Comparison of ENCODE assay signal across 8 mouse cellular contexts in the genomic region with DNA sequence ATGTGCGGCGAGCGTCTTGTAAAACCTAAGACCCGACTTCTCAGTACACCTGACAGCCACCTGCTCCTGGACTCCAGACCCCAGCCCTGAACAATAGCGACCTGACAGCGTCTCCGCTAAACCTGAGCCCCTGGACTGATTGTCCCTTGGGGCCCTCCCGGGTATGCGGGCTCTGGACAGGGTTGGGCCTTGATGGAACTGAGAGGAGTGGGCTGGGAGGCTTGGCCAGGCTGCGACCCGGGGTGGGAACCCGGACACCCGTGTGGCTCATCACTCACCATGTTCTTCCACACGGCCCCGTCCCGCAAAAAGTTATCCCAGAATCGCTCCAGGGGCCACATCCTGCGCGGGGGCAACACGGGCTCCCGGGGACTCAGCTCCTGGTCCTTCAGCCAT. TPM values are rescaled to one million over a fixed set of nuclear protein-coding genes. Genes with fewer than 3 reads are reported as not detected.
DNase-seq lines count a peak whose midpoint lies in the region; ATAC-seq lines count a peak whose summit lies in the region.

No protein-coding gene starts in this region.

- peak overlapping the region; percentile 95 for H3K9ac ChIP-seq in kidney, embryonic 15.5 days
- peak overlapping the region; percentile 87 for H3K9ac ChIP-seq in forebrain, embryonic 16.5 days (replicated peaks; ENCODE audit: low read depth, low read length)

- WGBS in kidney, embryonic 15.5 days, result under 1% methylated on average over 21 of the region's 21 CpGs
- WGBS in forebrain, embryonic 16.5 days, result under 1% methylated on average over 21 of the region's 21 CpGs
- WGBS in macrophage (ENCODE audit: missing documents), result 3% methylated on average over 10 of the region's 21 CpGs

- intact Hi-C loops in gastrocnemius, postnatal 36 days (cut with DNase I), result loop anchor here (2.0 to 5.0 kb wide), 2 partner anchors 38 to 137 kb away; a partner anchor contains a TSS

- peak overlapping the region; percentile 96 for H3K4me3 ChIP-seq in kidney, embryonic 15.5 days (replicated peaks)
- H3K4me3 ChIP-seq in forebrain, embryonic 16.5 days (replicated peaks; ENCODE audit: low read length), result peak overlapping the region; percentile 89
- H3K4me3 ChIP-seq in macrophage (ENCODE audit: inconsistent target), result peak overlapping the region; percentile 95

- no peaks in the 10 kb centered on the region for H3K9me3 ChIP-seq in kidney, embryonic 15.5 days (replicated peaks)
- H3K9me3 ChIP-seq in forebrain, embryonic 16.5 days (ENCODE audit: control insufficient read depth, low read length), result no peaks in the 10 kb centered on the region

- peak overlapping the region; percentile 95 for H3K27ac ChIP-seq in kidney, embryonic 15.5 days
- H3K27ac ChIP-seq in forebrain, embryonic 16.5 days (ENCODE audit: low read length), result no peak overlapping the region
- H3K27ac ChIP-seq in macrophage, result peak overlapping the region; percentile 15; the same call in 1 of the 2 replicates

- peak overlapping the region; percentile 74 for H3K4me2 ChIP-seq in kidney, embryonic 15.5 days
- H3K4me2 ChIP-seq in forebrain, embryonic 16.5 days (ENCODE audit: low read length), result peak overlapping the region; percentile 99

- H3K36me3 ChIP-seq in kidney, embryonic 15.5 days, result peaks cover 25% of the 10 kb centered on the region
- H3K36me3 ChIP-seq in forebrain, embryonic 16.5 days (ENCODE audit: control insufficient read depth, insufficient read depth), result no peaks in the 10 kb centered on the region; the same call in 1 of the 2 replicates
- H3K36me3 ChIP-seq in macrophage (ENCODE audit: inconsistent target), result 0 out of 2 replicates have a peak, but pooled peaks cover 8% of the 10 kb centered on the region

- no peak for DNase-seq in kidney, adult 18-20 months
- DNase-seq in Muller cell, postnatal 12 days (ENCODE audit: inconsistent ontology term), result no peak
- DNase-seq in layer of hippocampus, postnatal 10 days (ENCODE audit: low spot score in 2 of 2), result no peak
- DNase-seq in gastrocnemius, postnatal 36 days, result no peak

- H3K27me3 ChIP-seq in kidney, embryonic 15.5 days, result no peaks in the 10 kb centered on the region
- no peaks in the 10 kb centered on the region for H3K27me3 ChIP-seq in forebrain, embryonic 16.5 days (replicated peaks; ENCODE audit: control insufficient read depth, insufficient read depth, low read length)

- H3K4me1 ChIP-seq in kidney, embryonic 15.5 days, result peaks cover 11% of the 10 kb centered on the region
- peaks cover 13% of the 10 kb centered on the region for H3K4me1 ChIP-seq in forebrain, embryonic 16.5 days (replicated peaks; ENCODE audit: control insufficient read depth, insufficient read depth, low read length)

- ATAC-seq in kidney, embryonic 15.5 days (replicated peaks; ENCODE audit: low FRiP score), result peak; percentile 81
- peak; percentile 28 for ATAC-seq in activated CD4-positive, CD25-positive, alpha-beta regulatory T cell, adult 4 months
- peak; percentile 74 for ATAC-seq in forebrain, embryonic 16.5 days

- peaks cover 30% of the 10 kb centered on the region for H3K79me2 ChIP-seq in macrophage (ENCODE audit: inconsistent target)

RNA-seq across cellular contexts. Expression of a gene that starts 0.3 kb away (rescaled TPM):
- 348 and 369 TPM in 2 replicates for polyA plus RNA-seq in kidney, embryonic 15.5 days (2015; fragmentation: Nextera tagmentation; extraction: Ambion mirVana)
- 100 to 1,000 TPM; 142 to 147 TPM for polyA plus RNA-seq in activated CD4-positive, CD25-positive, alpha-beta regulatory T cell, adult 4 months (2017; shearing (Covaris generic))
- 270 and 276 TPM in 2 replicates for polyA plus RNA-seq in forebrain, embryonic 16.5 days (2015; fragmentation: Nextera tagmentation; extraction: Ambion mirVana)
- total RNA-seq in macrophage (2018; cell fraction: chromatin; rRNA removed), result 10 to 100 TPM in 1 of 26 experiments, 1 to 10 TPM in 13, not detected in 12; 1.5 to 13.8 (median 2.8) TPM
- 10 to 100 TPM; 48.6 to 76.5 (median 60.9) TPM for total RNA-seq in macrophage (2018; cell fraction: cytosol; rRNA removed)
- total RNA-seq in macrophage (2018; cell fraction: nucleus; rRNA removed), result 10 to 100 TPM in 9 of 26 experiments, 1 to 10 TPM in 17; 4.2 to 18.1 (median 7.5) TPM
- 20.0 to 125 TPM (median 65.2 TPM) in 3 replicates for polyA plus RNA-seq in macrophage (2018)
- 100 to 1,000 TPM; 229 TPM for total RNA-seq in layer of hippocampus, postnatal 10 days (2021)
- total RNA-seq in gastrocnemius, postnatal 36 days (2021), result 100 to 1,000 TPM; 253 to 256 TPM

RNA-seq across cellular contexts. Expression of a gene that starts 9.2 kb away (rescaled TPM):
- polyA plus RNA-seq in kidney, embryonic 15.5 days (2015; fragmentation: Nextera tagmentation; extraction: Ambion mirVana), result 46.7 and 47.7 TPM in 2 replicates
- 10 to 100 TPM; 18.9 to 19.9 TPM for polyA plus RNA-seq in activated CD4-positive, CD25-positive, alpha-beta regulatory T cell, adult 4 months (2017; shearing (Covaris generic))
- polyA plus RNA-seq in forebrain, embryonic 16.5 days (2015; fragmentation: Nextera tagmentation; extraction: Ambion mirVana), result 38.1 and 43.6 TPM in 2 replicates
- 10 to 100 TPM; 13.3 to 52.2 (median 26.9) TPM for total RNA-seq in macrophage (2018; cell fraction: chromatin; rRNA removed)
- total RNA-seq in macrophage (2018; cell fraction: cytosol; rRNA removed), result 10 to 100 TPM; 26.0 to 49.3 (median 34.1) TPM
- 10 to 100 TPM; 15.4 to 55.4 (median 33.6) TPM for total RNA-seq in macrophage (2018; cell fraction: nucleus; rRNA removed)
- polyA plus RNA-seq in macrophage (2018), result 31.6 to 53.7 TPM (median 31.7 TPM) in 3 replicates
- 10 to 100 TPM; 17.5 to 20.1 TPM for total RNA-seq in layer of hippocampus, postnatal 10 days (2021)
- 1 to 10 TPM; 6.6 to 9.3 TPM for total RNA-seq in gastrocnemius, postnatal 36 days (2021)

RNA-seq across cellular contexts. Expression of a gene that starts 9.5 kb away (rescaled TPM):
- 40.1 and 40.4 TPM in 2 replicates for polyA plus RNA-seq in kidney, embryonic 15.5 days (2015; fragmentation: Nextera tagmentation; extraction: Ambion mirVana)
- 10 to 100 TPM; 19.7 to 75.0 TPM for polyA plus RNA-seq in activated CD4-positive, CD25-positive, alpha-beta regulatory T cell, adult 4 months (2017; shearing (Covaris generic))
- polyA plus RNA-seq in forebrain, embryonic 16.5 days (2015; fragmentation: Nextera tagmentation; extraction: Ambion mirVana), result 16.7 and 18.3 TPM in 2 replicates
- 1 to 10 TPM in 13 of 26 experiments, under 1 TPM in 4, not detected in 9; 0.81 to 6.5 (median 2.3) TPM for total RNA-seq in macrophage (2018; cell fraction: chromatin; rRNA removed)
- 10 to 100 TPM in 2 of 26 experiments, 1 to 10 TPM in 24; 4.4 to 22.0 (median 5.7) TPM for total RNA-seq in macrophage (2018; cell fraction: cytosol; rRNA removed)
- 1 to 10 TPM in 24 of 26 experiments, under 1 TPM in 1, not detected in 1; 0.60 to 7.3 (median 2.6) TPM for total RNA-seq in macrophage (2018; cell fraction: nucleus; rRNA removed)
- 0.82 to 5.0 TPM (median 4.7 TPM) in 3 replicates for polyA plus RNA-seq in macrophage (2018)
- total RNA-seq in layer of hippocampus, postnatal 10 days (2021), result 10 to 100 TPM; 11.5 to 12.8 TPM
- total RNA-seq in gastrocnemius, postnatal 36 days (2021), result 10 to 100 TPM; 38.1 to 44.5 TPM

RNA-seq across cellular contexts. Expression of a gene that starts 39.2 kb away (rescaled TPM):
- 8.2 and 11.4 TPM in 2 replicates for polyA plus RNA-seq in kidney, embryonic 15.5 days (2015; fragmentation: Nextera tagmentation; extraction: Ambion mirVana)
- 10 to 100 TPM; 81.4 to 82.3 TPM for polyA plus RNA-seq in activated CD4-positive, CD25-positive, alpha-beta regulatory T cell, adult 4 months (2017; shearing (Covaris generic))
- polyA plus RNA-seq in forebrain, embryonic 16.5 days (2015; fragmentation: Nextera tagmentation; extraction: Ambion mirVana), result 2.5 and 4.5 TPM in 2 replicates
- 100 to 1,000 TPM; 160 to 988 (median 534) TPM for total RNA-seq in macrophage (2018; cell fraction: chromatin; rRNA removed)
- 100 to 1,000 TPM in 17 of 26 experiments, 10 to 100 TPM in 9; 73.1 to 408 (median 193) TPM for total RNA-seq in macrophage (2018; cell fraction: cytosol; rRNA removed)
- total RNA-seq in macrophage (2018; cell fraction: nucleus; rRNA removed), result 100 to 1,000 TPM; 133 to 726 (median 483) TPM
- 54.8 to 145 TPM (median 63.2 TPM) in 3 replicates for polyA plus RNA-seq in macrophage (2018)
- 1 to 10 TPM; 4.4 to 5.3 TPM for total RNA-seq in layer of hippocampus, postnatal 10 days (2021)
- 1 to 10 TPM; 2.1 to 3.0 TPM for total RNA-seq in gastrocnemius, postnatal 36 days (2021)

Comparison
In these comparisons a context has a peak if more than half of its experiments do, and no peak if none do; other contexts are left out.
1. ATAC-seq: peak in every context shown above with its lines; median percentile 81 in kidney, embryonic 15.5 days; 74 in forebrain, embryonic 16.5 days; 28 in activated CD4-positive, CD25-positive, alpha-beta regulatory T cell, adult 4 months.